Mouse (Mus musculus) megakaryocyte, embryonic 14.5 days (primary cell): Measurements from ENCODE around the gene Hmgb1.

ENCODE experiments used
- FLI1 ChIP-seq: IDR thresholded peaks from 2 replicates; pipeline ENCODE4 v1.6.1; 2012; ENCODE audit warnings: low read length, inconsistent platforms, mixed read lengths
- GATA1 ChIP-seq: IDR thresholded peaks from 3 replicates; pipeline ENCODE4 v1.6.1; 2012; ENCODE audit warnings: mixed read lengths, low read length, inconsistent platforms, borderline replicate concordance

DNA sequence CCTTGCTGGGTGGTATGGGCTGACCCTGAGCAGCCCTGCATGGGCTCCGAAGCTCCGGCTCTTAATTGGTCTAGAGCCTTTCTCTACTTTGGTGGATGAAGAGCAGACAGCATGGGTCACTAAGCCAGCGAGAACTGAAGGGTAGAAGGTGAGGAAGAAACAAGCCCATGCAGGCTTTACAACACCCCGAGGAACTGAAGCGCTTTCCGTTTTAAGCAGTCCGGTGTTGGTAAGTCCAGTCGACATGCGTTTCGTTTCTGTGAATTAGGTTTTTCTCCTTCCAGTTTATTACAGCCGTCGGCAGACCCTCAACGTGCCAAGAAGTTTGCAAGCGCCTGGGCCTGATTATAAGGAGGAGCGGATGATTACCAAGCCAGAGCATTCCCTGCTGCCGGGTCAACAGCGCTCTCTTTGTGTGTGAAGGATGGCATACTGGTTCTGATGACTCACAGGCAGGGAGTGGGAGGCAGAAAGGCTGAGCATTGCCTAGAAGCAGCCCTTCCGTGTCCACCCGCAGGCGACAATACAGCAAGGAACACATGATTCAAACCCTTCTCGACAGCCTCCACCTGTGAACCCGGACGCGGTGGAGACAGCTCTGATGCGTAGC lies 40.4 kb downstream of the Hmgb1 start:
- TF ChIP-seq GATA1: no peak
- TF ChIP-seq FLI1: no peak
